Mouse (Mus musculus): Measurements from ENCODE around the gene P4ha1. TPM values are rescaled to one million over a fixed set of nuclear protein-coding genes. Genes with fewer than 3 reads are reported as not detected.
A peak's percentile ranks its signal among the peaks of the same experiment; 100 is the strongest.
"Not testable (repeated sequence)": the region's sequence is repeated elsewhere in the genome, so short reads cannot be mapped to it uniquely, and the experiment has no call there.

P4ha1 gene
- polyA plus RNA-seq, 1 experiment, result 10.7 TPM

GRCm38 (mm10) chr10:59386951-59387350 lies 63.9 kb downstream of the P4ha1 start:
- peaks cover 8% of the 10 kb centered on the region for H3K4me1 ChIP-seq
- H3K27me3 ChIP-seq (replicated peaks), result no peaks in the 10 kb centered on the region
- TF ChIP-seq GATA1 (IDR thresholded peaks at IDR 0.05; ENCODE audit: borderline replicate concordance, low read length) (no peak), FLI1 (IDR thresholded peaks at IDR 0.05; ENCODE audit: low read length) (no peak)
- H3K9me3 ChIP-seq, result peaks cover 20% of the 10 kb centered on the region
- H3K4me3 ChIP-seq (replicated peaks), result no peak overlapping the region
- peaks cover 35% of the 10 kb centered on the region for H3K36me3 ChIP-seq (replicated peaks; ENCODE audit: low read length)

- no peak overlapping the region for H3K4me3 ChIP-seq (replicated peaks)
- peaks cover 35% of the 10 kb centered on the region for H3K36me3 ChIP-seq (replicated peaks; ENCODE audit: low read length)
- H3K9me3 ChIP-seq, result peaks cover 20% of the 10 kb centered on the region
- H3K4me1 ChIP-seq, result peaks cover 28% of the 10 kb centered on the region
- no peaks in the 10 kb centered on the region for H3K27me3 ChIP-seq (replicated peaks)
- TF ChIP-seq GATA1 (IDR thresholded peaks at IDR 0.05; ENCODE audit: borderline replicate concordance, low read length), result no peak
- TF ChIP-seq FLI1 (IDR thresholded peaks at IDR 0.05; ENCODE audit: low read length), result no peak
Observed at GRCm38 (mm10) chr10:59389652-59390051, 66.6 kb downstream of the P4ha1 start.

GRCm38 (mm10) chr10:59391907-59392306 lies 68.8 kb downstream of the P4ha1 start:
- peaks cover 34% of the 10 kb centered on the region for H3K36me3 ChIP-seq (replicated peaks; ENCODE audit: low read length)
- TF ChIP-seq FLI1 (IDR thresholded peaks at IDR 0.05; ENCODE audit: low read length) (no peak), GATA1 (IDR thresholded peaks at IDR 0.05; ENCODE audit: borderline replicate concordance, low read length) (no peak)
- H3K4me3 ChIP-seq (replicated peaks), result no peak overlapping the region
- H3K27me3 ChIP-seq (replicated peaks), result no peaks in the 10 kb centered on the region
- peaks cover 20% of the 10 kb centered on the region for H3K9me3 ChIP-seq
- peaks cover 28% of the 10 kb centered on the region for H3K4me1 ChIP-seq

GRCm38 (mm10) chr10:59395461-59395860 lies 72.4 kb downstream of the P4ha1 start, which contains the start of gene Gm10273:
Gene Gm10273, plus strand, starts transcription at chr10:59395632.
- H3K27me3 ChIP-seq (replicated peaks); H3K4me3 ChIP-seq (replicated peaks); H3K9me3 ChIP-seq; H3K36me3 ChIP-seq (replicated peaks; ENCODE audit: low read length): not testable (repeated sequence)
- H3K4me1 ChIP-seq, result peaks cover 34% of the 10 kb centered on the region

- H3K4me1 ChIP-seq, result peaks cover 10% of the 10 kb centered on the region
- H3K27me3 ChIP-seq (replicated peaks), result peaks cover 16% of the 10 kb centered on the region
- H3K9me3 ChIP-seq, result no peaks in the 10 kb centered on the region
- no peak within 1 kb of the TSS for H3K4me3 ChIP-seq (replicated peaks)
- H3K36me3 ChIP-seq (replicated peaks; ENCODE audit: low read length), result no peaks in the 10 kb centered on the region
- TF ChIP-seq GATA1 (IDR thresholded peaks at IDR 0.05; ENCODE audit: borderline replicate concordance, low read length), result no peak
- no peak for TF ChIP-seq FLI1 (IDR thresholded peaks at IDR 0.05; ENCODE audit: low read length)
Observed at GRCm38 (mm10) chr10:59402899-59403792, 80.0 kb downstream of the P4ha1 start, which contains the start of gene Pla2g12b. Gene Pla2g12b, plus strand, starts transcription at chr10:59403660.

GRCm38 (mm10) chr10:59403793-59404149 lies 80.7 kb downstream of the P4ha1 start:
- Histone ChIP-seq H3K4me1 (peaks cover 16% of the 10 kb centered on the region), H3K27me3 (replicated peaks) (peaks cover 16% of the 10 kb centered on the region), H3K9me3 (no peaks in the 10 kb centered on the region), H3K4me3 (replicated peaks) (no peak overlapping the region), H3K36me3 (replicated peaks; ENCODE audit: low read length) (no peaks in the 10 kb centered on the region)
- TF ChIP-seq GATA1 (IDR thresholded peaks at IDR 0.05; ENCODE audit: borderline replicate concordance, low read length), result no peak
- no peak for TF ChIP-seq FLI1 (IDR thresholded peaks at IDR 0.05; ENCODE audit: low read length)

- Histone ChIP-seq H3K36me3 (replicated peaks; ENCODE audit: low read length) (no peaks in the 10 kb centered on the region), H3K9me3 (no peaks in the 10 kb centered on the region), H3K4me3 (replicated peaks) (peak overlapping the region; percentile 23), H3K4me1 (peaks cover 28% of the 10 kb centered on the region), H3K27me3 (replicated peaks) (peaks cover 17% of the 10 kb centered on the region)
- TF ChIP-seq GATA1 (IDR thresholded peaks at IDR 0.05; ENCODE audit: borderline replicate concordance, low read length) (no peak), FLI1 (IDR thresholded peaks at IDR 0.05; ENCODE audit: low read length) (no peak)
Observed at GRCm38 (mm10) chr10:59408499-59408898, 85.4 kb downstream of the P4ha1 start.

GRCm38 (mm10) chr10:59410264-59410663 lies 87.2 kb downstream of the P4ha1 start:
- H3K4me3 ChIP-seq (replicated peaks), result peak overlapping the region; percentile 28
- TF ChIP-seq GATA1 (IDR thresholded peaks at IDR 0.05; ENCODE audit: borderline replicate concordance, low read length), result no peak
- no peak for TF ChIP-seq FLI1 (IDR thresholded peaks at IDR 0.05; ENCODE audit: low read length)
- peaks cover 2% of the 10 kb centered on the region for H3K36me3 ChIP-seq (replicated peaks; ENCODE audit: low read length)
- H3K9me3 ChIP-seq, result 0 out of 2 replicates have a peak, but pooled peaks cover 4% of the 10 kb centered on the region
- peaks cover 9% of the 10 kb centered on the region for H3K27me3 ChIP-seq (replicated peaks)
- H3K4me1 ChIP-seq, result peaks cover 43% of the 10 kb centered on the region

- Histone ChIP-seq H3K4me1 (peaks cover 38% of the 10 kb centered on the region), H3K9me3 (0 out of 2 replicates have a peak, but pooled peaks cover 4% of the 10 kb centered on the region)
Observed at GRCm38 (mm10) chr10:59413711-59414110, 90.6 kb downstream of the P4ha1 start.

GRCm38 (mm10) chr10:59416623-59417022 lies 93.5 kb downstream of the P4ha1 start:
- H3K4me1 ChIP-seq, result peaks cover 35% of the 10 kb centered on the region
- H3K4me3 ChIP-seq (replicated peaks), result no peak overlapping the region
- peaks cover 2% of the 10 kb centered on the region for H3K27me3 ChIP-seq (replicated peaks)
- TF ChIP-seq GATA1 (IDR thresholded peaks at IDR 0.05; ENCODE audit: borderline replicate concordance, low read length) (no peak), FLI1 (IDR thresholded peaks at IDR 0.05; ENCODE audit: low read length) (no peak)
- H3K9me3 ChIP-seq, result 0 out of 2 replicates have a peak, but pooled peaks cover 4% of the 10 kb centered on the region
- H3K36me3 ChIP-seq (replicated peaks; ENCODE audit: low read length), result peaks cover 9% of the 10 kb centered on the region

More at GRCm38 (mm10) chr10:59413711-59414110, 90.6 kb downstream of the P4ha1 start:
- Histone ChIP-seq H3K27me3 (replicated peaks) (peaks cover 8% of the 10 kb centered on the region), H3K36me3 (replicated peaks; ENCODE audit: low read length) (peaks cover 2% of the 10 kb centered on the region), H3K4me3 (replicated peaks) (no peak overlapping the region)
- no peak for TF ChIP-seq GATA1 (IDR thresholded peaks at IDR 0.05; ENCODE audit: borderline replicate concordance, low read length)
- no peak for TF ChIP-seq FLI1 (IDR thresholded peaks at IDR 0.05; ENCODE audit: low read length)
